8 mouse cellular contexts compared by ENCODE assay signal in the genomic region with DNA sequence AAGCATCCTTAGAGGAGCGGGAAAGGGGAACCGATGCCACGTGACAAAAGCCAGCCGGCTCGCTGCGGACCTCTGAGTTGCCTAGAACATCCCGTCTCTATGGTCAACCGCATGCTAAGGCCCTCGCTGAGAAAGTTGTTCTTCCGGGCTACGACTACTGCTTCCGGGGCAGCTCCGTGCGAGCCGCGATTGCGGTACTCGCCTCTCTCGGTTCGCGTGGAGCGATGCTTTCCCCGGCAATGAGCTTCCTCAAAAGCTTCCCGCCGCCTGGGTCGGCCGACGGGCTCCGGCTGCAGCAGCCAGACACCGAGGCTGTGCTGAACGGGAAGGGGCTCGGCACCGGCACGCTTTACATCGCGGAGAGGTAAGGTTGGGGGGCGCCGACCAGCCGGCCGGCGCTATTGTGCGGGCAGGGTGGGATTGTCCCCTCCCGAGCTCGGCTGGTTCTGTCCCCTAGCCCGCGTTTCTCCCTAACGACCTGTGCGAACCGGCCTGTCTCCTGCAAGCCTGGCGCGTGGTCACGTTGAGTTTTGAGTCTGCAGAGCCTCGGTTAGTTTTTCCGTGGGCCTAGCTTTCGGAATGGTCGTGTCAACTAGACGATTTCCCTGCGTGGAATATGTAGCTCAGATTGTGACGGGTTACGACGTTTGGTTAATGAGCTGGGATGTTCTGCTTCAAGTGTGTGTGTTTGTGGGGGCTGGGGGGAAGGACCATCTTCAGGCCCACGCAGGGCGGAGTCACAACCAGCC. TPM values are rescaled to one million over a fixed set of nuclear protein-coding genes. Genes with fewer than 3 reads are reported as not detected.
DNase-seq lines count a peak whose midpoint lies in the region; ATAC-seq lines count a peak whose summit lies in the region.

A gene (plus strand): TSS at position 129 of the 749 bp plus-strand sequence.

- peak; percentile 92 for ATAC-seq in inflammation-experienced regulatory T-cells, adult 6 months
- peak; percentile 92 for ATAC-seq in megakaryocyte-erythroid progenitor cell, adult 5-6 weeks (replicated peaks; ENCODE audit: low FRiP score, low TSS enrichment, poor library complexity, severe bottlenecking)

- peak; percentile 86 for DNase-seq in adipocyte (ENCODE audit: low spot score)
- peak; percentile 97 for DNase-seq in embryo, embryonic 10 days (ENCODE audit: low spot score)
- peak; percentile 89 for DNase-seq in gastrocnemius, postnatal 14 days
- peak; percentile 94 for DNase-seq in left cerebral cortex, postnatal 10 days (ENCODE audit: extremely low spot score in 1 of 2, low spot score in 2 of 2)
- DNase-seq in right cerebral cortex, postnatal 25 days: peak; percentile 92
- DNase-seq in urinary bladder, postnatal 4 days (ENCODE audit: low spot score in 2 of 2): peak; percentile 85 to 94

- intact Hi-C loops in gastrocnemius, postnatal 14 days (cut with DNase I; ENCODE audit: low total_unique reads): no loop called here
- intact Hi-C loops in left cerebral cortex, postnatal 10 days (cut with DNase I): loop anchor here (10.0 kb wide), 1 partner anchor 212 kb away; a partner anchor contains a TSS

RNA-seq across cellular contexts. Expression of the gene that starts here (rescaled TPM):
- total RNA-seq in gastrocnemius, postnatal 14 days (2021): 10 to 100 TPM; 33.3 to 39.2 TPM
- 10 to 100 TPM; 86.2 to 95.6 (median 88.7) TPM for polyA plus RNA-seq in inflammation-experienced regulatory T-cells, adult 6 months (2017; shearing (Covaris generic))
- total RNA-seq in left cerebral cortex, postnatal 10 days (2021): 10 to 100 TPM; 72.0 to 78.5 TPM
- 118 and 121 TPM in 2 replicates for total RNA-seq in megakaryocyte-erythroid progenitor cell, adult 5-6 weeks (2014; fragmentation: Nextera tagmentation)
- 181 and 238 TPM in 2 replicates for total RNA-seq in megakaryocyte-erythroid progenitor cell, adult 5-6 weeks (2017)

Comparison
In these comparisons a context has a peak if more than half of its experiments do, and no peak if none do; other contexts are left out.
1. Peak in every context shown above with its lines: DNase-seq and ATAC-seq.